Mouse (Mus musculus) small intestine, adult 10 weeks (tissue): ENCODE measurements around the gene Ube3b. TPM values are rescaled to one million over a fixed set of nuclear protein-coding genes. Genes with fewer than 3 reads are reported as not detected.

ENCODE experiments used
- polyA plus RNA-seq: library from polyadenylated mRNA; stranded (reverse); fragments of 350-450 nt; fragmentation: Illumina TruSeq; extraction: RNeasy Lipid Tissue Mini Kit (QIAGEN cat#74804); gene quantifications from one replicate; pipeline ENCODE4 v1.2.3, GENCODE M21; 2014; ENCODE audit warnings: low replicate concordance

Ube3b gene
- polyA plus RNA-seq = 2.4 TPM

DNA sequence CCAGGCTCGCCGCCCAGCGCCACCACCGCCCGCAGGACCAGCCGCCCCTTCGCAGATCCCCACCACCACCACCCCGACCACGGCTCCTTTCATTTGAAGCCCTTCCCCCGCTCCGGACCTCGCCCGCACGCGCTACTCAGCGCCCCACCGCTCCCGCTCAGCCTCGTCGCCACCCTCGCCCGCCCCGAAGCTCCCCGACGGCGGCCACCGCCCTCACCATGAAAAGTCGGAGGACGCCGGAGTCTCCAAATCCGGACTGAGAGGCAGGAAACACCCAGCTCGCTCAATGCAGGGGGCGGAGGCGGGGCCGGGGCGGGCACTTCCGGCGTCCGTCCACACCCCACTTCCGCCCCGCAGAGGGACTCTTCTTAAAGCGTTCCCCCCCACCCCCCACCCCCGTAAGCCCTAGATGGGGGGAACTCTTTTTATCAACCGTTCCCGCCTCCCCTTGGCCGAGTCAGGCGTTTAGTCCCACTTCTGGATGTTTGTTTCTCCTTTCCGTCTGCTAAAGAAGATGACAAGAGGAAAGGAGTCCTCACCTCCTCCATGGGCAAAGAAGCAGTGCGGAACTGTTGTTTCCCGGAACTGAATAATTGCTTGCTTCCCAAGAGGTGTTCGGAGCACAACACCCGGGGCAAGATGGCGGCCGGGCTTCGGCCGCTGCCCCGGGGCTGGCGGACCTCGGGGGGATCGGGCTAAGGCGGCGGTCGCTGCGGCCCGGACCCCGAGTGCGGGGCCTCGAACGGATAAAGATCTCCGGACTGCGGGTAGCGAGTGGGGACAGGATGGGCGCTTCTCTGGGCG lies at the start of gene Ube3b, which contains the start of gene Kctd10:
Ube3b (plus strand) TSS at position 399 of the 804 bp plus-strand sequence.
Kctd10 (minus strand) TSS at position 300 of the 804 bp plus-strand sequence.

DNA sequence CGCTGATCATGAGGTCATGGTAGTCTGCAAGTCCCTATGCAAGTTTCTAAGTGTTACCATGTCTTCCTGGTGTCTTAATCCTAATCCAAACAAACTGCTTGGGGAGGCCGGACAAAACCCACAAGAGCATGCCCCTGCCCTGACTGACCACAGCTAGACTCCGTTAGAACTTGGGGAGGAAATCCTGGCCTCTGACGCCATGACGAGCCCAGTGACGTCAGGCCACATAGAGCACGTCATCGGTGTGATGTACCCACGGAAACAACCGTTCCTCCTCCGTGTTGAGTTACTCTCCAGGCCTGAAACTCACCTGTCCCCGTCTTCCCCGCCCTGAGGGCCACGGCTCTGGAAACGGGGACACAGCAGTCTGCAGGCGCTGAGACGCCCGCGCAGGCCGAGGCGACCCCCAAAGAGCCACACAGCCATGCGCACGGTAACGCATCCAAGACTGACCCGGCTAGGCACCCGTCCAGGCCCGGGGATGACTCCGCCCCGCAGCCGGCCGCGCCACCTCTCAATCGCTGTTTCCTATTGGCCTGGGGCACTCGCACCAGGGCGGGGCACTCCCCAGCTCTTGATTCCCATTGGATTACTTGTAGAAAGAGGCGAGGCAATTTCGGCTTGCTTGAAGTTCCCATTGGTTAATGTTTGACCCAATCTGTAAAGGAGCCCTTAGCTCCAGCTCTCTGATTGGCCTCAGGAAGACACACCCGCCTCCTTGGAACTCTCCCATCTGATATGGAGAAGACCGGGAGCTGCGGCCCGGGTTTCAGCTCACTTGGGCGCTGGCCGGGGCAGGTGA lies 63.4 kb downstream of the Ube3b start, which contains the start of the genes Mmab and Mvk:
Mmab (minus strand) TSS at position 495 of the 802 bp plus-strand sequence.
Mvk (plus strand) TSS at position 704 of the 802 bp plus-strand sequence.

Other genes with a start within 250 kb of the Ube3b start
- 0.26 TPM for gene Acacb, start 234.1 kb upstream of the Ube3b start, polyA plus RNA-seq
- not detected for gene Foxn4, start 106.8 kb upstream of the Ube3b start, polyA plus RNA-seq
- gene Myo1h, start 91.4 kb upstream of the Ube3b start, polyA plus RNA-seq = 0.11 TPM
- gene Kctd10, start 99 bp upstream of the Ube3b start, polyA plus RNA-seq = 28.4 TPM
- 2.2 TPM for gene Mmab, start 63.5 kb downstream of the Ube3b start, polyA plus RNA-seq
- gene Mvk, start 63.7 kb downstream of the Ube3b start, polyA plus RNA-seq = not detected
- 0.37 TPM for gene Fam222a, start 187.4 kb downstream of the Ube3b start, polyA plus RNA-seq